Mouse (Mus musculus) kidney, embryonic 16.5 days (tissue): ENCODE measurements around the gene Prr12. TPM values are rescaled to one million over a fixed set of nuclear protein-coding genes. Genes with fewer than 3 reads are reported as not detected.

ENCODE experiments used
- ATAC-seq: fragments of 200-750 bp; cut with Nextera tagmentation; 2 replicates; pipeline ENCODE4 v1.8.0; 2017; ENCODE audit warnings: moderate TSS enrichment; ENCODE audit not compliant: low FRiP score, low TSS enrichment
- H3K27ac ChIP-seq: fragments of 300-500 bp; sonication (generic); 2 replicates; pipeline ENCODE4 v1.5.1; 2014; ENCODE audit warnings: low read length
- H3K27me3 ChIP-seq: fragments of 300-500 bp; sonication (generic); 2 replicates; pipeline ENCODE4 v1.6.1; 2014; ENCODE audit warnings: low read length, control low read depth, mixed read lengths; ENCODE audit not compliant: insufficient read depth
- H3K36me3 ChIP-seq: fragments of 300-500 bp; sonication (generic); 2 replicates; pipeline ENCODE4 v1.6.1; 2014; ENCODE audit warnings: low read length, control low read depth, mixed read lengths; ENCODE audit not compliant: insufficient read depth
- H3K4me1 ChIP-seq: fragments of 300-500 bp; sonication (generic); 2 replicates; pipeline ENCODE4 v1.6.1; 2014; ENCODE audit warnings: low read length, control low read depth, mixed read lengths; ENCODE audit not compliant: insufficient read depth
- H3K4me2 ChIP-seq: fragments of 300-500 bp; sonication (generic); replicated peaks from 2 replicates; pipeline ENCODE4 v1.6.1; 2014; ENCODE audit warnings: low read depth, low read length
- H3K4me3 ChIP-seq: fragments of 300-500 bp; sonication (generic); 2 replicates; pipeline ENCODE4 v1.5.1; 2014; ENCODE audit warnings: mild to moderate bottlenecking, low read length
- H3K9ac ChIP-seq: fragments of 300-500 bp; sonication (generic); replicated peaks from 2 replicates; pipeline ENCODE4 v1.6.1; 2014; ENCODE audit warnings: low read length
- H3K9me3 ChIP-seq: fragments of 300-500 bp; sonication (generic); 2 replicates; pipeline ENCODE4 v1.6.1; 2016; ENCODE audit warnings: low read length, control low read depth
- WGBS: fragments of 180-500 bp; shearing (Covaris S2); extraction: QIAGEN DNeasy Blood & Tissue Kit; methylation state at CpG from one replicate; pipeline ENCODE4 v1.1.7; 2014; 5-methylcytosine and 5-hydroxymethylcytosine counted together
- polyA plus RNA-seq: library from polyadenylated mRNA; unstranded; fragments of >200 nt; fragmentation: Nextera tagmentation; extraction: Ambion mirVana; gene quantifications from 2 replicates; pipeline ENCODE4 v1.2.1, GENCODE M21; 2015

Prr12 gene
- polyA plus RNA-seq, 1 experiment from 2014 or later, result 12.9 TPM

- peak overlapping the region; percentile 100 for H3K27ac ChIP-seq
- ATAC-seq, result peak; percentile 97
- no peaks in the 10 kb centered on the region for H3K9me3 ChIP-seq
- H3K4me2 ChIP-seq, result peak overlapping the region; percentile 98
- no peaks in the 10 kb centered on the region for H3K27me3 ChIP-seq
- peak overlapping the region; percentile 95 for H3K9ac ChIP-seq
- H3K36me3 ChIP-seq, result peaks cover 16% of the 10 kb centered on the region
- H3K4me1 ChIP-seq, result peaks cover 18% of the 10 kb centered on the region
- H3K4me3 ChIP-seq, result peak overlapping the region; percentile 86
- WGBS, result 0% methylated on average over 32 of the region's 33 CpGs
Measured at GRCm38 (mm10) chr7:45053931-45054510, 1.3 kb upstream of the Prr12 start.

GRCm38 (mm10) chr7:45053117-45053930, 643 bp upstream of the Prr12 start:
- H3K36me3 ChIP-seq, result peaks cover 23% of the 10 kb centered on the region
- peak overlapping the region; percentile 86 for H3K4me3 ChIP-seq
- H3K9me3 ChIP-seq, result no peaks in the 10 kb centered on the region
- peak overlapping the region; percentile 98 for H3K4me2 ChIP-seq
- H3K27me3 ChIP-seq, result no peaks in the 10 kb centered on the region
- peaks cover 17% of the 10 kb centered on the region for H3K4me1 ChIP-seq
- ATAC-seq, result peak; percentile 44
- under 1% methylated on average over 46 of the region's 59 CpGs for WGBS
- peak overlapping the region; percentile 100 for H3K27ac ChIP-seq
- H3K9ac ChIP-seq, result peak overlapping the region; percentile 95

GRCm38 (mm10) chr7:45052181-45052861, 360 bp downstream of the Prr12 start:
- Histone ChIP-seq H3K9ac (peak overlapping the region; percentile 95), H3K9me3 (no peaks in the 10 kb centered on the region), H3K27me3 (no peaks in the 10 kb centered on the region), H3K4me3 (peak overlapping the region; percentile 86), H3K4me2 (peak overlapping the region; percentile 98), H3K36me3 (peaks cover 33% of the 10 kb centered on the region), H3K4me1 (peaks cover 17% of the 10 kb centered on the region), H3K27ac (peak overlapping the region; percentile 100)
- ATAC-seq, result no peak
- WGBS, result 0% methylated on average over 38 of the region's 38 CpGs

GRCm38 (mm10) chr7:45051601-45051974, 1.1 kb downstream of the Prr12 start:
- Histone ChIP-seq H3K4me2 (peak overlapping the region; percentile 98), H3K9ac (peak overlapping the region; percentile 95), H3K36me3 (peaks cover 41% of the 10 kb centered on the region), H3K4me3 (peak overlapping the region; percentile 86), H3K27me3 (no peaks in the 10 kb centered on the region), H3K9me3 (no peaks in the 10 kb centered on the region), H3K4me1 (peaks cover 17% of the 10 kb centered on the region), H3K27ac (peak overlapping the region; percentile 100)
- no peak for ATAC-seq
- 1% methylated on average over 13 of the region's 13 CpGs for WGBS

GRCm38 (mm10) chr7:45050945-45051600, 1.6 kb downstream of the Prr12 start:
- Histone ChIP-seq H3K4me1 (peaks cover 17% of the 10 kb centered on the region), H3K9me3 (no peaks in the 10 kb centered on the region), H3K27ac (peak overlapping the region; percentile 100), H3K4me3 (peak overlapping the region; percentile 86), H3K4me2 (peak overlapping the region; percentile 98), H3K27me3 (no peaks in the 10 kb centered on the region), H3K9ac (peak overlapping the region; percentile 95), H3K36me3 (peaks cover 46% of the 10 kb centered on the region)
- 3% methylated on average over 16 of the region's 16 CpGs for WGBS
- ATAC-seq, result peak; percentile 10; the same call in 1 of the 2 replicates

GRCm38 (mm10) chr7:45048923-45049657, 3.6 kb downstream of the Prr12 start:
- H3K36me3 ChIP-seq, result peaks cover 65% of the 10 kb centered on the region
- no peak overlapping the region for H3K27ac ChIP-seq
- H3K9ac ChIP-seq, result 0 out of 2 replicates have a peak overlapping the region, but pooled peaks have one; percentile 0
- peaks cover 17% of the 10 kb centered on the region for H3K4me1 ChIP-seq
- no peaks in the 10 kb centered on the region for H3K27me3 ChIP-seq
- H3K4me2 ChIP-seq, result no peak overlapping the region
- H3K4me3 ChIP-seq, result no peak overlapping the region
- no peak for ATAC-seq
- 86% methylated on average over 23 of the region's 23 CpGs for WGBS
- no peaks in the 10 kb centered on the region for H3K9me3 ChIP-seq

DNA sequence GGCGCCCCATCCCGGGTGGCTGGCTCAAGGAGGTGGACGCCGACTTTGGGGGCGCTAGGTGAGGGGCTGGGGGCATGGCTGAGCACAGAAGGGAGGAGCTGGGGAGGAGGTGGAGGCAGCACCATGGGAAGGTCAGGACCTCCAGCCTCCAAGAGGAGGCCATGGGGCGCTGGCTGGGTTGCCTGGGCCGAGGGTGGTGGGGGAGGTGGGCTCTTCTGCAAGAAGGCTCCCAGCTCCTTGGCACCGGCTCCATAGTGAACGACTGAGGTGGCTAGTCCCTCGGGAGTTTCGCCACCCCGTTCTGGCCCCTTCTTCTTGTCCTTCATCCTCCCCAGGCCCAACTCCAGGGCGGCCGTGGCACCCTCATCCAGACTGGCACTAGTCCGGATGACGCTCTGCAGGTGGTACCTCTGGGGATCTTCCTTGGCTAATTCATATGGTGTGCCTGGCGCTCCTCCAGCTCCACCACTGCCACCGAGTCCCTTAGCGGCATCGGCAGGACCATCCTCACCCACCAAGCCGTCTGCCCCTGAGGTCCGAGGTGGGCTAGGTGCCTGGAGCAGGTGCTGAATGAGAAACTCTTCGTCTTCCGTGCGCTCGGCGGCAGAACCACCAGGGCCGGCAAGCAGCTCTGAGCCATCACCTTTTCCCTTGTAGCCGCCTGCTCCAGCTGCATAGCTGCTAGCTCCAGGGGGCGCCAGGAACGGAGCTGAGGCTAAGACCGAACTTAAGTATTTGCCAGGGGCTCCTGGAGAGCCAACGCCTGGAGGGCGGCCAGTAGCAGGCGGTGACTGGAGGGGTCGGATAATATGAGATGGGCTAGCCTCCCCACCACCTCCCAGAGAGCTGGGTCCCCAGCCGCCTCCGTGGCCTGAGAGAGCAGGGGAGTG, 4.4 kb downstream of the Prr12 start:
- Histone ChIP-seq H3K9ac (no peak overlapping the region), H3K4me3 (no peak overlapping the region), H3K36me3 (peaks cover 72% of the 10 kb centered on the region), H3K27me3 (no peaks in the 10 kb centered on the region), H3K4me1 (peaks cover 17% of the 10 kb centered on the region), H3K4me2 (no peak overlapping the region), H3K27ac (no peak overlapping the region), H3K9me3 (no peaks in the 10 kb centered on the region)
- 89% methylated on average over 38 of the region's 38 CpGs for WGBS
- no peak for ATAC-seq

GRCm38 (mm10) chr7:45047491-45047890, 5.2 kb downstream of the Prr12 start:
- Histone ChIP-seq H3K27ac (no peak overlapping the region), H3K27me3 (no peaks in the 10 kb centered on the region)
- WGBS, result 94% methylated on average over 14 of the region's 14 CpGs

More at GRCm38 (mm10) chr7:45047491-45047890, 5.2 kb downstream of the Prr12 start:
- Histone ChIP-seq H3K4me1 (peaks cover 17% of the 10 kb centered on the region), H3K4me2 (no peak overlapping the region), H3K9me3 (no peaks in the 10 kb centered on the region), H3K9ac (no peak overlapping the region), H3K4me3 (no peak overlapping the region), H3K36me3 (peaks cover 80% of the 10 kb centered on the region)
- ATAC-seq, result no peak
